Mouse (Mus musculus) ES-E14 (cell line): ENCODE measurements at regions not wholly inside any gene's neighbourhood (a gene's known extent, or its start where the extent isn't known, plus 50 kb on each side); places are given as distances from the start of the nearest gene placed in this dataset.

Experiments used
- CHD2 ChIP-seq: IDR thresholded peaks from 2 replicates; pipeline ENCODE4 v1.6.1; 2014; ENCODE audit warnings: mild to moderate bottlenecking, low read depth, low read length, inconsistent platforms
- MAFK ChIP-seq: IDR thresholded peaks from 2 replicates; pipeline ENCODE4 v1.6.1; 2014; ENCODE audit warnings: mild to moderate bottlenecking, low read depth, low read length, inconsistent platforms; ENCODE audit not compliant: insufficient read depth
- ZNF384 ChIP-seq: IDR thresholded peaks from 2 replicates; pipeline ENCODE4 v1.6.1; 2012; ENCODE audit warnings: low read depth, low read length, inconsistent platforms

DNA sequence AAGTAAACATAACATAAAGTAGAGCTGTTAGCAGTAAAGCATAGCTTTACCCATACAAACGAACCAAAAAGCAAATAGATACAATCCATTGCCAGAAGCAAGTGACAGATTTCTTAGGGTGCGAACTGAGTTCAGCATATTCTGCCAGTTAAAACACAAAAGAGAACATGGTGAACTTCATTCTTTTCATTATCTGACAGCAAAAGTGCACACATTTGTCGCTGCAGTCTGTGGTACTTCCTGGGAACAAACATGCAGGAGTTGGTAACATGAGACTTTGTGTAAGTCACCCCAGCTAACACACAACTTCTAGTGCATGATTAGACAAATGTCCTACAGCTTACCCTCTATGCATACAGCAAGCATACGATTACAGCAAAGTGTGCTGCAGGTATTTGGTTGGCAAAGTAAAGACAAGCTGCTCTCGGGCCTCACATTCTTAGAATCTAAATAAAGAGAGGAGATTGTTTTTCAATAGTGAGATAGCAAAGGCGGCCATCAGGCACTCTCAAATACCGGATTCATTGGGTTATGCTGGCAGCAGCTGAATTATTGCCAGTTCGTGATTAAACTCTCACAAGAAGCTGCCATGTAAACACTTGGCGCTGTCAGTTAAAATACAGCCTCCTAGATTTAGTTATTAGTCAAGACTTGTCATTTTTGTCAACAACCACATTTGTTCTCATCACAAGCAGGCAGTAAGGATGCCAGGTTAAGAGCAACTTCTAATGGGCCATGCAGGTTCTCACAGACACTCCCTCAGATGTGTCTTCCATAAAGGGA, 327.2 kb downstream of the 1190002N15Rik start:
- TF ChIP-seq MAFK = no peak
- no peak for TF ChIP-seq CHD2
- TF ChIP-seq ZNF384 = no peak
